Mouse (Mus musculus) cerebellum, adult 2 months (tissue): ENCODE results near the gene Cpsf2. TPM values are rescaled to one million over a fixed set of nuclear protein-coding genes. Genes with fewer than 3 reads are reported as not detected.

Source experiments
- DNase-seq, 2 experiments: peaks; one replicate each; pipeline ENCODE4 v3.0.0; 2021
- H3K27ac ChIP-seq: fragments of 200-500 bp; 2 replicates; pipeline ENCODE4 v1.5.1; 2012; ENCODE audit warnings: low read length, control low read depth, inconsistent platforms; ENCODE audit not compliant: insufficient read depth
- H3K27me3 ChIP-seq: fragments of 200-500 bp; 2 replicates; pipeline ENCODE4 v1.6.1; 2012; ENCODE audit warnings: inconsistent platforms, mild to moderate bottlenecking, low read length, moderate library complexity; ENCODE audit not compliant: control insufficient read depth, insufficient read depth
- H3K4me1 ChIP-seq: fragments of 200-500 bp; 2 replicates; pipeline ENCODE4 v1.6.1; 2011; ENCODE audit warnings: low read length; ENCODE audit not compliant: control insufficient read depth, insufficient read depth
- H3K4me3 ChIP-seq: fragments of 200-500 bp; replicated peaks from 2 replicates; pipeline ENCODE3; 2011; ENCODE audit warnings: mild to moderate bottlenecking, low read depth, low read length, control low read depth; ENCODE audit not compliant: insufficient read depth
- CTCF ChIP-seq: fragments of 200-500 bp; IDR thresholded peaks from 2 replicates; pipeline ENCODE4 v1.5.1; 2011; ENCODE audit warnings: low read depth, mild to moderate bottlenecking, control low read depth, low read length, moderate library complexity, borderline replicate concordance; ENCODE audit not compliant: insufficient read depth
- POLR2A ChIP-seq: fragments of 200-500 bp; IDR thresholded peaks from 2 replicates; pipeline ENCODE4 v1.6.1; 2011; ENCODE audit warnings: low read length, control low read depth, borderline replicate concordance; ENCODE audit not compliant: insufficient read depth
- WGBS: fragments of 180-500 bp; shearing (Covaris S2); methylation state at CpG from one replicate; pipeline ENCODE4 v1.1.7; 2018; 5-methylcytosine and 5-hydroxymethylcytosine counted together
- polyA plus RNA-seq: library from polyadenylated mRNA; depleted of rRNA; stranded (reverse); fragments of >200 nt; gene quantifications from 2 replicates; pipeline ENCODE4 v1.2.3, GENCODE M21; 2012

Cpsf2 gene
- polyA plus RNA-seq, 1 experiment, result 15.1 TPM

DNA sequence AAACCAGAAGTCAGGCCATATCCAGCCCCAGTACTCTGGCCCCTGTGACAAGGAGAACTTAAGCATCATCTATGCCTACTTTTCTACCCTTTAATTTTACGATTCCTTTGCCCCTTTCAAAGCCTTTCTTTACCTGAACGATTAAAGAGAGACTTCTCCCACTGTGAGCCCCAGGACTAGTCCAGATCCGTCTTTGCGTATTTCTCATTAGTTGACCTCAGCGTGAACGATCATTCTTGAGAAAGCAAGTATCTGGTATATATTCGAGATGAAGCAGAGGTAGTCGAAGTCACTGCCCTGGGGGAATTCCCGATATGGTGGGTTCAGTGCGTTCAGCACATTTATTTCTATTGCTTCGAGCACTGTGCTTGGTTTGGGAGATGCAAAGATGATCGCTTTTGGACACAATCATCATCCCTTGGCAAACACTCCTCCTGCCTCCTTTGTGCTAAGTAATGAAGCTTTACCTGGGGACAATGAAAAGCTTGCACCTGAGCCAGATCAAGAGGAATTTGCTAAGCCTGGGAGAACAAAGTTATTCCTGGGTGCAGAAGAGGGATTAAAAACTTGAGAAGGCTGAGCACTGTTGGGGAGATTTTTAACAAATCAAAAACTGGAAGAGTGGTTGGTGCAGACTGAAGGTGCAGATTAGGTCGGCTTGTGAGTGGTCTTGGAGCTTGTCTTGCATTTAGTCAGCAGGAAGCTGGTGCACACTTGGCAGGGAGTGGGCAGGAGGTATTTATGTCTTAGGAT, 1.0 kb downstream of the Cpsf2 start:
- DNase-seq, result no peak
- H3K4me1 ChIP-seq, result peaks cover 6% of the 10 kb centered on the region
- TF ChIP-seq CTCF (no peak), POLR2A (no peak)
- 3% methylated on average over 13 of the region's 13 CpGs for WGBS
- no peak overlapping the region for H3K27ac ChIP-seq
- peak overlapping the region; percentile 97 for H3K4me3 ChIP-seq
- no peaks in the 10 kb centered on the region for H3K27me3 ChIP-seq

GRCm38 (mm10) chr12:101977404-101977915, 1.7 kb downstream of the Cpsf2 start:
- H3K27me3 ChIP-seq, result no peaks in the 10 kb centered on the region
- 90% methylated on average over 10 of the region's 10 CpGs for WGBS
- peaks cover 6% of the 10 kb centered on the region for H3K4me1 ChIP-seq
- no peak for DNase-seq
- H3K27ac ChIP-seq, result no peak overlapping the region
- TF ChIP-seq POLR2A (no peak), CTCF (no peak)
- H3K4me3 ChIP-seq, result no peak overlapping the region

DNA sequence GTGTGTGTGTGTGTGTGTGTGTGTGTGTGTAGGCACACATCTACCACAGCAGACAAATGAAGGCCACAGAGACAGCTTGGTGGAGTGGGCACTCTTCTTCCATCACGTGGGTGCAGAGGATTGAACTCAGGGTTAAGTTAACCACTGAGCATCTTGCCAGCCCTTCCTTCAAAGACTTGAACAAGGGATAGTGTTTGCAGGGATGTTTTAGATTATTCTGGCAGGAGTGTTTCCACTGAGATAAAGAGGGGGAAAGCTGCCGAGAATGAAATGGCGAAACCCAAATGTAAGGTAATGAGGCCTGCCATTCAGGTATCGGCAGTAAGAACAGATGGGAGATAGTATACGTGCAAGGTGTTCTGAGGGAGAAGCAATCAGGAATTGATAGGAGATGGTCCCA, 2.4 kb downstream of the Cpsf2 start:
- H3K4me1 ChIP-seq, result peaks cover 6% of the 10 kb centered on the region
- no peak for DNase-seq
- H3K27me3 ChIP-seq, result no peaks in the 10 kb centered on the region
- no peak overlapping the region for H3K4me3 ChIP-seq
- no peak for TF ChIP-seq CTCF
- TF ChIP-seq POLR2A, result no peak
- H3K27ac ChIP-seq, result no peak overlapping the region
- 87% methylated on average over 5 of the region's 5 CpGs for WGBS

- WGBS, result 92% methylated on average over 1 of the region's 1 CpGs
- TF ChIP-seq CTCF, result no peak
- no peak for TF ChIP-seq POLR2A
- no peak for DNase-seq
- H3K27me3 ChIP-seq, result no peaks in the 10 kb centered on the region
- peaks cover 3% of the 10 kb centered on the region for H3K4me1 ChIP-seq
- no peak overlapping the region for H3K27ac ChIP-seq
- H3K4me3 ChIP-seq, result no peak overlapping the region
These were observed 2.8 kb downstream of the Cpsf2 start for GRCm38 (mm10) chr12:101978588-101978987.

- Histone ChIP-seq H3K4me3 (no peak overlapping the region), H3K27me3 (no peaks in the 10 kb centered on the region), H3K27ac (no peak overlapping the region), H3K4me1 (peaks cover 3% of the 10 kb centered on the region)
- TF ChIP-seq CTCF (no peak), POLR2A (no peak)
- no peak for DNase-seq
- WGBS, result 94% methylated on average over 8 of the region's 8 CpGs
These were observed 3.5 kb downstream of the Cpsf2 start for GRCm38 (mm10) chr12:101979213-101979750.

GRCm38 (mm10) chr12:101980266-101980665, 4.5 kb downstream of the Cpsf2 start:
- DNase-seq, result no peak
- TF ChIP-seq POLR2A, result no peak
- TF ChIP-seq CTCF, result no peak
- peaks cover 3% of the 10 kb centered on the region for H3K4me1 ChIP-seq
- no peak overlapping the region for H3K4me3 ChIP-seq
- H3K27me3 ChIP-seq, result no peaks in the 10 kb centered on the region
- H3K27ac ChIP-seq, result no peak overlapping the region
- WGBS, result 70% methylated on average over 5 of the region's 5 CpGs

- no peak overlapping the region for H3K4me3 ChIP-seq
- H3K27me3 ChIP-seq, result no peaks in the 10 kb centered on the region
- no peak for DNase-seq
- TF ChIP-seq CTCF (no peak), POLR2A (no peak)
- no peak overlapping the region for H3K27ac ChIP-seq
- H3K4me1 ChIP-seq, result peaks cover 3% of the 10 kb centered on the region
- 96% methylated on average over 2 of the region's 2 CpGs for WGBS
These were observed 5.8 kb downstream of the Cpsf2 start for GRCm38 (mm10) chr12:101981559-101981958.

GRCm38 (mm10) chr12:101982977-101983376, 7.2 kb downstream of the Cpsf2 start:
- WGBS, result 96% methylated on average over 9 of the region's 9 CpGs
- no peak overlapping the region for H3K4me3 ChIP-seq
- TF ChIP-seq POLR2A (no peak), CTCF (no peak)
- no peak for DNase-seq
- H3K27ac ChIP-seq, result no peak overlapping the region
- no peaks in the 10 kb centered on the region for H3K27me3 ChIP-seq
- no peaks in the 10 kb centered on the region for H3K4me1 ChIP-seq
